ENCODE assay signal across 8 mouse cellular contexts in the genomic region with DNA sequence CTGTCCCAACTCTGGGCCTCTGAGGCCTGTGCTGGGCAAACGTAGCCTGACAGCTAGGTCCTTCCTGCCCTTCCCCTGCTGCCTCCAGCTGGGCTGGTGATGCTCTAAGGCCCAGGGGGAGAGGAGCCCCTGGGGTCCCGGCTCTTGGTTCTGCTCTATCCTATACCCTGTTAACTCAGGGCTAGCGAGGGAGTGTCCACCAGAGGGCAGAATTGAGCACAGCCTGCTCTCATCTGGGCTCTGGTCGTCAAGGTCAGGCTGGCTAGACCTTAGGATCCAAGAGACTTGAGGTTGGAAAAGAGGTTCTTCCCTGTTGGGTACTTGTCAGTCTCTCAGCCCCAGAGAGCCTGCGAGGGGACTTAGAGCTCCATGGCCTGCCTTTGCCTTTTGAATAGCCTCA. TPM values are rescaled to one million over a fixed set of nuclear protein-coding genes. Genes with fewer than 3 reads are reported as not detected.
DNase-seq lines count a peak whose midpoint lies in the region; ATAC-seq and TF ChIP-seq lines count a peak whose summit lies in the region.

No protein-coding gene starts in this region.

- H3K27me3 ChIP-seq in forebrain, embryonic 10.5 days (ENCODE audit: poor library complexity, severe bottlenecking): no peaks in the 10 kb centered on the region
- H3K27me3 ChIP-seq in forebrain, embryonic 16.5 days (replicated peaks; ENCODE audit: control insufficient read depth, insufficient read depth, low read length): no peaks in the 10 kb centered on the region
- H3K27me3 ChIP-seq in forebrain, embryonic 14.5 days (replicated peaks; ENCODE audit: control insufficient read depth, insufficient read depth, low read length): no peaks in the 10 kb centered on the region
- no peaks in the 10 kb centered on the region for H3K27me3 ChIP-seq in lung, postnatal 0 days (replicated peaks; ENCODE audit: insufficient read depth, low read length)
- no peaks in the 10 kb centered on the region for H3K27me3 ChIP-seq in small intestine, adult 2 months (ENCODE audit: control insufficient read depth, insufficient read depth, low read length)

- no peak overlapping the region for H3K4me2 ChIP-seq in forebrain, embryonic 16.5 days (ENCODE audit: low read length)
- no peak overlapping the region for H3K4me2 ChIP-seq in forebrain, embryonic 14.5 days (ENCODE audit: low read length)
- H3K4me2 ChIP-seq in lung, postnatal 0 days (replicated peaks; ENCODE audit: low read depth, low read length): no peak overlapping the region

- DNase-seq in forebrain, embryonic 10.5 days (ENCODE audit: extremely low spot score, low spot score): peak; percentile 76
- peak; percentile 64 to 68 for DNase-seq in B cell, adult 2 months
- DNase-seq in c-Kit-positive CD71-positive TER-119-negative erythroid progenitor cells, embryonic 14.5 days (ENCODE audit: low read depth): peak; percentile 37
- DNase-seq in forebrain, embryonic 14.5 days (ENCODE audit: low spot score): peak; percentile 59
- peak; percentile 63 for DNase-seq in induced T-regulatory cell, adult 2 months (ENCODE audit: low read depth)
- DNase-seq in lung, postnatal 0 days (ENCODE audit: low spot score): peak; percentile 55

- no peak for TF ChIP-seq POLR2A in small intestine, adult 2 months (IDR thresholded peaks at IDR 0.05; ENCODE audit: low read depth, low read length)

- no peak overlapping the region for H3K27ac ChIP-seq in forebrain, embryonic 10.5 days
- H3K27ac ChIP-seq in forebrain, embryonic 16.5 days (ENCODE audit: low read length): no peak overlapping the region
- H3K27ac ChIP-seq in forebrain, embryonic 14.5 days (ENCODE audit: low read depth, low read length): no peak overlapping the region
- H3K27ac ChIP-seq in lung, postnatal 0 days (ENCODE audit: low read length): no peak overlapping the region
- no peak overlapping the region for H3K27ac ChIP-seq in small intestine, adult 2 months (ENCODE audit: insufficient read depth, low read depth, low read length)

- peaks cover 5% of the 10 kb centered on the region for H3K4me1 ChIP-seq in forebrain, embryonic 10.5 days
- no peaks in the 10 kb centered on the region for H3K4me1 ChIP-seq in forebrain, embryonic 16.5 days (replicated peaks; ENCODE audit: control insufficient read depth, insufficient read depth, low read length)
- H3K4me1 ChIP-seq in forebrain, embryonic 14.5 days (ENCODE audit: control insufficient read depth, insufficient read depth, low read length): no peaks in the 10 kb centered on the region
- H3K4me1 ChIP-seq in lung, postnatal 0 days (ENCODE audit: insufficient read depth, low read depth, low read length): no peaks in the 10 kb centered on the region
- no peaks in the 10 kb centered on the region for H3K4me1 ChIP-seq in small intestine, adult 2 months (ENCODE audit: control insufficient read depth, insufficient read depth, insufficient read length, low read length)

- ATAC-seq in forebrain, embryonic 16.5 days: no peak; the same call in 1 of the 2 replicates
- ATAC-seq in forebrain, embryonic 14.5 days: peak; percentile 50; the same call in 1 of the 2 replicates
- peak; percentile 66 for ATAC-seq in lung, postnatal 0 days

- TF ChIP-seq CTCF in lung, postnatal 0 days (IDR thresholded peaks at IDR 0.05): peak; percentile 84
- peak; percentile 78; the same call in 1 of the 2 replicates for TF ChIP-seq CTCF in small intestine, adult 2 months (IDR thresholded peaks at IDR 0.05; ENCODE audit: extremely low read depth, insufficient read length, insufficient replicate concordance, low read depth, low read length)

- no peak overlapping the region for H3K9ac ChIP-seq in forebrain, embryonic 16.5 days (replicated peaks; ENCODE audit: low read depth, low read length)
- H3K9ac ChIP-seq in forebrain, embryonic 14.5 days (ENCODE audit: low read length): no peak overlapping the region
- no peak overlapping the region for H3K9ac ChIP-seq in lung, postnatal 0 days (replicated peaks; ENCODE audit: low read depth)

- peaks cover 50% of the 10 kb centered on the region for H3K36me3 ChIP-seq in forebrain, embryonic 10.5 days (replicated peaks)
- H3K36me3 ChIP-seq in forebrain, embryonic 16.5 days (ENCODE audit: control insufficient read depth, insufficient read depth): peaks cover 8% of the 10 kb centered on the region; the same call in 1 of the 2 replicates
- H3K36me3 ChIP-seq in forebrain, embryonic 14.5 days (ENCODE audit: control insufficient read depth, insufficient read depth, low read length): peaks cover 40% of the 10 kb centered on the region
- H3K36me3 ChIP-seq in lung, postnatal 0 days (ENCODE audit: insufficient read depth, low read length): peaks cover 13% of the 10 kb centered on the region
- peaks cover 34% of the 10 kb centered on the region for H3K36me3 ChIP-seq in small intestine, adult 2 months (ENCODE audit: control insufficient read depth, insufficient read depth, low read length)

- no peak overlapping the region for H3K4me3 ChIP-seq in forebrain, embryonic 10.5 days
- no peak overlapping the region for H3K4me3 ChIP-seq in forebrain, embryonic 16.5 days (replicated peaks; ENCODE audit: low read length)
- no peak overlapping the region for H3K4me3 ChIP-seq in forebrain, embryonic 14.5 days (ENCODE audit: low read depth, low read length)
- no peak overlapping the region for H3K4me3 ChIP-seq in lung, postnatal 0 days (ENCODE audit: low read depth, low read length)
- no peak overlapping the region for H3K4me3 ChIP-seq in small intestine, adult 2 months (ENCODE audit: low read depth, low read length)

- no peak for TF ChIP-seq EP300 in lung, postnatal 0 days (IDR thresholded peaks at IDR 0.05)

- no peaks in the 10 kb centered on the region for H3K9me3 ChIP-seq in forebrain, embryonic 10.5 days
- H3K9me3 ChIP-seq in forebrain, embryonic 16.5 days (ENCODE audit: control insufficient read depth, low read length): no peaks in the 10 kb centered on the region
- no peaks in the 10 kb centered on the region for H3K9me3 ChIP-seq in forebrain, embryonic 14.5 days (replicated peaks; ENCODE audit: control insufficient read depth, low read length)
- no peaks in the 10 kb centered on the region for H3K9me3 ChIP-seq in lung, postnatal 0 days (ENCODE audit: low read length)

- 25% methylated on average over 5 of the region's 5 CpGs for WGBS in forebrain, embryonic 10.5 days
- 18% methylated on average over 5 of the region's 5 CpGs for WGBS in forebrain, embryonic 16.5 days
- 23% methylated on average over 5 of the region's 5 CpGs for WGBS in forebrain, embryonic 14.5 days
- 24% methylated on average over 5 of the region's 5 CpGs for WGBS in lung, postnatal 0 days
- WGBS in small intestine, adult 2 months: 23% methylated on average over 5 of the region's 5 CpGs

RNA-seq across cellular contexts. Expression of a gene that starts 11.6 kb away (rescaled TPM):
- polyA plus RNA-seq in forebrain, embryonic 10.5 days (2016; fragmentation: Nextera tagmentation; extraction: Ambion mirVana): 0.14 TPM in 1 of 2 replicates, not detected in the other
- polyA plus RNA-seq in forebrain, embryonic 16.5 days (2015; fragmentation: Nextera tagmentation; extraction: Ambion mirVana): 1.2 and 1.5 TPM in 2 replicates
- polyA plus RNA-seq in forebrain, embryonic 14.5 days (2014; fragmentation: Nextera tagmentation; extraction: Ambion mirVana): 0.78 and 0.81 TPM in 2 replicates
- polyA plus RNA-seq in lung, postnatal 0 days (2015; fragmentation: Nextera tagmentation; extraction: Ambion mirVana): 0.18 TPM in 1 of 2 replicates, not detected in the other
- 7.3 and 8.3 TPM in 2 replicates for polyA plus RNA-seq in small intestine, adult 2 months (2012; rRNA removed)

RNA-seq across cellular contexts. Expression of a gene that starts 26.7 kb away (rescaled TPM):
- polyA plus RNA-seq in forebrain, embryonic 10.5 days (2016; fragmentation: Nextera tagmentation; extraction: Ambion mirVana): 27.0 and 30.3 TPM in 2 replicates
- 65.4 and 78.7 TPM in 2 replicates for polyA plus RNA-seq in forebrain, embryonic 16.5 days (2015; fragmentation: Nextera tagmentation; extraction: Ambion mirVana)
- 19.5 and 28.0 TPM in 2 replicates for polyA plus RNA-seq in forebrain, embryonic 14.5 days (2014; fragmentation: Nextera tagmentation; extraction: Ambion mirVana)
- 25.3 and 27.7 TPM in 2 replicates for polyA plus RNA-seq in lung, postnatal 0 days (2015; fragmentation: Nextera tagmentation; extraction: Ambion mirVana)
- 11.5 and 24.0 TPM in 2 replicates for polyA plus RNA-seq in small intestine, adult 2 months (2012; rRNA removed)

RNA-seq across cellular contexts. Expression of a gene that starts 43.3 kb away (rescaled TPM):
- polyA plus RNA-seq in forebrain, embryonic 10.5 days (2016; fragmentation: Nextera tagmentation; extraction: Ambion mirVana): 2.4 and 3.1 TPM in 2 replicates
- 1.5 and 2.0 TPM in 2 replicates for polyA plus RNA-seq in forebrain, embryonic 16.5 days (2015; fragmentation: Nextera tagmentation; extraction: Ambion mirVana)
- polyA plus RNA-seq in forebrain, embryonic 14.5 days (2014; fragmentation: Nextera tagmentation; extraction: Ambion mirVana): 2.2 and 3.1 TPM in 2 replicates
- 23.0 and 23.1 TPM in 2 replicates for polyA plus RNA-seq in lung, postnatal 0 days (2015; fragmentation: Nextera tagmentation; extraction: Ambion mirVana)
- polyA plus RNA-seq in small intestine, adult 2 months (2012; rRNA removed): 38.0 and 46.4 TPM in 2 replicates

RNA-seq across cellular contexts. Expression of a gene that starts 56.9 kb away (rescaled TPM):
- 0.59 and 1.0 TPM in 2 replicates for polyA plus RNA-seq in forebrain, embryonic 10.5 days (2016; fragmentation: Nextera tagmentation; extraction: Ambion mirVana)
- polyA plus RNA-seq in forebrain, embryonic 16.5 days (2015; fragmentation: Nextera tagmentation; extraction: Ambion mirVana): 29.5 and 41.0 TPM in 2 replicates
- polyA plus RNA-seq in forebrain, embryonic 14.5 days (2014; fragmentation: Nextera tagmentation; extraction: Ambion mirVana): 13.8 and 18.6 TPM in 2 replicates
- 0.06 TPM in 1 of 2 replicates, not detected in the other for polyA plus RNA-seq in lung, postnatal 0 days (2015; fragmentation: Nextera tagmentation; extraction: Ambion mirVana)
- 0.34 and 0.63 TPM in 2 replicates for polyA plus RNA-seq in small intestine, adult 2 months (2012; rRNA removed)
